In genomic region chr12:76535471-76535900, GRCm38 (mm10) we compare ENCODE assay signal across 9 mouse cellular contexts. TPM values are rescaled to one million over a fixed set of nuclear protein-coding genes. Genes with fewer than 3 reads are reported as not detected.
DNase-seq lines count a peak whose midpoint lies in the region; ATAC-seq lines count a peak whose summit lies in the region.
"Had no signal": no experiment of that assay in that cellular context is flagged by ENCODE, and none has a peak within 500 bp of the region (broad histone marks: within the 10 kb centered on the region; RNA-seq: fewer than 3 reads in every experiment).

No protein-coding gene starts in this region.

- H3K27ac ChIP-seq in intestine, embryonic 16.5 days (ENCODE audit: low read length), result peak overlapping the region; percentile 49

- peaks cover 8% of the 10 kb centered on the region; the same call in 1 of the 2 replicates for H3K9me3 ChIP-seq in erythroblast, embryonic 14.5 days (ENCODE audit: control insufficient read depth, low read length)
- no peaks in the 10 kb centered on the region; the same call in 1 of the 2 replicates for H3K9me3 ChIP-seq in intestine, embryonic 16.5 days (ENCODE audit: control insufficient read depth, low read length)

- peaks cover 5% of the 10 kb centered on the region for H3K4me1 ChIP-seq in erythroblast, embryonic 14.5 days (ENCODE audit: control insufficient read depth)
- H3K4me1 ChIP-seq in intestine, embryonic 16.5 days (ENCODE audit: control insufficient read depth, insufficient read depth, low read length), result peaks cover 31% of the 10 kb centered on the region

- peak overlapping the region; percentile 91 for H3K9ac ChIP-seq in intestine, embryonic 16.5 days (ENCODE audit: low read depth, low read length)

- WGBS in intestine, embryonic 16.5 days, result 34% methylated on average over 9 of the region's 9 CpGs

- H3K36me3 ChIP-seq in erythroblast, embryonic 14.5 days (ENCODE audit: control insufficient read depth), result no peaks in the 10 kb centered on the region
- H3K36me3 ChIP-seq in intestine, embryonic 16.5 days (ENCODE audit: control insufficient read depth, insufficient read depth, low read length), result no peaks in the 10 kb centered on the region

- peak overlapping the region; percentile 19 for H3K4me3 ChIP-seq in erythroblast, embryonic 14.5 days (replicated peaks)
- peak overlapping the region; percentile 77 for H3K4me3 ChIP-seq in intestine, embryonic 16.5 days (ENCODE audit: low read length)

- peaks cover 76% of the 10 kb centered on the region for H3K27me3 ChIP-seq in erythroblast, embryonic 14.5 days (ENCODE audit: control insufficient read depth)
- H3K27me3 ChIP-seq in intestine, embryonic 16.5 days (replicated peaks; ENCODE audit: control insufficient read depth, insufficient read depth, low read length), result no peaks in the 10 kb centered on the region

- H3K4me2 ChIP-seq in intestine, embryonic 16.5 days (ENCODE audit: low read depth, low read length), result peak overlapping the region; percentile 93

- ATAC-seq in erythroblast, adult 5-6 weeks (replicated peaks; ENCODE audit: low FRiP score, poor library complexity, severe bottlenecking), result no peak
- ATAC-seq in intestine, embryonic 16.5 days, result no peak

- peak; percentile 25 for DNase-seq in right cerebral cortex, adult 18-20 months
- DNase-seq in right cerebral cortex, postnatal 4 days, result no peak
- peak; percentile 47 for DNase-seq in telencephalon, adult 2 months (ENCODE audit: low read depth, low spot score)
- DNase-seq in thymus, postnatal 0 days (ENCODE audit: low spot score), result no peak
- DNase-seq in cerebellum, adult 11 months, result no peak
- DNase-seq: thymus, adult 18-20 months had no signal

RNA-seq across cellular contexts. Expression of gene Plekhg3, which starts 4.8 kb away (rescaled TPM):
- 0.02 and 0.05 TPM in 2 replicates for polyA plus RNA-seq in erythroblast, embryonic 14.5 days (2012)
- total RNA-seq in erythroblast, adult 5-6 weeks (2015; ENCODE audit: low replicate concordance), result 6.1 TPM in 2 replicates
- 5.0 and 7.3 TPM in 2 replicates for total RNA-seq in erythroblast, adult 5-6 weeks (2017; ENCODE audit: low replicate concordance)
- 8.8 and 9.3 TPM in 2 replicates for polyA plus RNA-seq in intestine, embryonic 16.5 days (2015; fragmentation: Nextera tagmentation; extraction: Ambion mirVana)
- 3.3 and 4.7 TPM in 2 replicates for polyA plus RNA-seq in thymus, postnatal 0 days (2015; fragmentation: Nextera tagmentation; extraction: Ambion mirVana)

Comparison
In these comparisons a context has a peak if more than half of its experiments do, and no peak if none do; other contexts are left out.
1. DNase-seq: peak in right cerebral cortex, adult 18-20 months (single experiment) and telencephalon, adult 2 months (single experiment); none in right cerebral cortex, postnatal 4 days (single experiment), thymus, postnatal 0 days (single experiment) and cerebellum, adult 11 months (single experiment).